Mouse (Mus musculus): ENCODE measurements at regions not wholly inside any gene's neighbourhood (a gene's known extent, or its start where the extent isn't known, plus 50 kb on each side); places are given as distances from the start of the nearest gene placed in this dataset.

GRCm38 (mm10) chr13:35359345-35359744, 300.3 kb upstream of the Cdyl start:
- TF ChIP-seq CTCF (IDR thresholded peaks at IDR 0.05; ENCODE audit: insufficient read depth, low read length) (no peak), POLR2A (IDR thresholded peaks at IDR 0.05; ENCODE audit: borderline replicate concordance, extremely low read depth, low read depth, low read length) (no peak)

All from lung, adult 2 months (tissue).